Mouse (Mus musculus) ES-Bruce4 (cell line): Measurements from ENCODE around the gene Gm10721. TPM values are rescaled to one million over a fixed set of nuclear protein-coding genes. Genes with fewer than 3 reads are reported as not detected.
"Not testable (repeated sequence)": the region's sequence is repeated elsewhere in the genome, so short reads cannot be mapped to it uniquely, and the experiment has no call there.

ENCODE experiments used
- H3K27ac ChIP-seq: 2 replicates; pipeline ENCODE4 v1.5.1; 2012; ENCODE audit warnings: low read length, inconsistent platforms; ENCODE audit not compliant: insufficient read depth
- H3K27me3 ChIP-seq: 2 replicates; pipeline ENCODE4 v1.6.1; 2012; ENCODE audit warnings: mild to moderate bottlenecking, low read length, inconsistent platforms; ENCODE audit not compliant: control insufficient read depth, poor library complexity, insufficient read depth, severe bottlenecking
- H3K36me3 ChIP-seq: 2 replicates; pipeline ENCODE4 v1.6.1; 2012; ENCODE audit warnings: inconsistent platforms, mild to moderate bottlenecking, low read length, moderate library complexity; ENCODE audit not compliant: control insufficient read depth, poor library complexity, insufficient read depth, severe bottlenecking
- H3K4me1 ChIP-seq: one replicate; pipeline ENCODE4 v1.8.1; 2011; ENCODE audit warnings: low read length; ENCODE audit not compliant: control insufficient read depth, insufficient read depth
- H3K4me3 ChIP-seq: 2 replicates; pipeline ENCODE4 v1.5.1; 2011; ENCODE audit warnings: low read depth, mild to moderate bottlenecking, low read length
- H3K9ac ChIP-seq: 2 replicates; pipeline ENCODE4 v1.6.1; 2012; ENCODE audit warnings: low read depth, mild to moderate bottlenecking, inconsistent platforms; ENCODE audit not compliant: poor library complexity, severe bottlenecking
- H3K9me3 ChIP-seq: replicated peaks from 2 replicates; pipeline ENCODE4 v1.6.1; 2012; ENCODE audit warnings: mild to moderate bottlenecking, low read length, inconsistent platforms; ENCODE audit not compliant: control insufficient read depth, poor library complexity, insufficient read depth, severe bottlenecking
- EP300 ChIP-seq: IDR thresholded peaks from 2 replicates; pipeline ENCODE4 v1.6.1; 2011; ENCODE audit warnings: low read depth, low read length; ENCODE audit not compliant: insufficient read depth
- polyA plus RNA-seq: library from polyadenylated mRNA; stranded (reverse); fragments of >200 nt; gene quantifications from 2 replicates; pipeline ENCODE4 v1.2.4, GENCODE M21; 2011; ENCODE audit warnings: low read depth; ENCODE audit not compliant: missing spikeins, insufficient read depth, insufficient read length

Gene Gm10721
- not detected in 2 replicates for polyA plus RNA-seq

GRCm38 (mm10) chr9:3012733-3013279 is at the start of gene Gm10721:
Gm10721 (plus strand) TSS chr9:3013140.
- H3K9ac ChIP-seq, H3K27ac ChIP-seq, H3K4me1 ChIP-seq, H3K27me3 ChIP-seq, H3K9me3 ChIP-seq, H3K36me3 ChIP-seq, H3K4me3 ChIP-seq: not testable (repeated sequence)

DNA sequence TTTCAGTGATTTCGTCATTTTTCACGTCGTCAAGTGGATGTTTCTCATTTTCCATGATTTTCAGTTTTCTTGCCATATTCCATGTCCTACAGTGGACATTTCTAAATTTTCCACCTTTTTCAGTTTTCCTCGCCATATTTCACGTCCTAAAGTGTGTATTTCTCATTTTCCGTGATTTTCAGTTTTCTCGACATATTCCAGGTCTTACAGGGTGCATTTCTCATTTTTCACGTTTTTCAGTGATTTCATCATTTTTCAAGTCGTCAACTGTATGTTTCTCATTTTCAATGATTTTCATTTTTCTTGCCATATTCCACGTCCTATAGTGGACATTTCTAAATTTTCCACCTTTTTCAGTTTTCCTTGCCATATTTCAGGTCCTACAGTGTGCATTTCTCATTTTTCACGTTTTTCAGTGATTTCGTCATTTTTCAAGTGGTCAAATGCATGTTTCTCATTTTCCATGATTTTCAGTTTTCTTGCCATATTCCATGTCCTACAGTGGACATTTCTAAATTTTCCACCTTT is 12.4 kb upstream of the Gm10721 start, which contains the start of gene Gm10722:
Gene Gm10722 (plus strand): TSS at position 478 of the 528 bp plus-strand sequence.
- H3K27me3 ChIP-seq, H3K9me3 ChIP-seq, H3K27ac ChIP-seq, H3K9ac ChIP-seq, H3K4me3 ChIP-seq, H3K4me1 ChIP-seq, H3K36me3 ChIP-seq: not testable (repeated sequence)

DNA sequence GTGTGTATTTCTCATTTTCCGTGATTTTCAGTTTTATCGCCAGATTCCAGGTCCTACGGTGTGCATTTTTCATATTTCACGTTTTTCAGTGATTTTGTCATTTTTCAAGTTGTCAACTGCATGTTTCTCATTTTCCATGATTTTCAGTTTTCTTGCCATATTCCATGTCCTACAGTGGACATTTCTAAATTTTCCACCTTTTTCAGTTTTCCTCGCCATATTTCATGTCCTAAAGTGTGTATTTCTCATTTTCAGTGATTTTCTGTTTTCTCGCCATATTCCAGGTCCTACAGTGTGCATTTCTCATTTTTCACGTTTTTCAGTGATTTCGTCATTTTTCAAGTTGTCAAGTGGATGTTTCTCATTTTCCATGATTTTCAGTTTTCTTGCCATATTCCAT is 11.9 kb upstream of the Gm10721 start:
- not testable (repeated sequence) for H3K4me3 ChIP-seq, H3K36me3 ChIP-seq, H3K4me1 ChIP-seq, H3K27ac ChIP-seq, H3K9me3 ChIP-seq, H3K9ac ChIP-seq, H3K27me3 ChIP-seq

DNA sequence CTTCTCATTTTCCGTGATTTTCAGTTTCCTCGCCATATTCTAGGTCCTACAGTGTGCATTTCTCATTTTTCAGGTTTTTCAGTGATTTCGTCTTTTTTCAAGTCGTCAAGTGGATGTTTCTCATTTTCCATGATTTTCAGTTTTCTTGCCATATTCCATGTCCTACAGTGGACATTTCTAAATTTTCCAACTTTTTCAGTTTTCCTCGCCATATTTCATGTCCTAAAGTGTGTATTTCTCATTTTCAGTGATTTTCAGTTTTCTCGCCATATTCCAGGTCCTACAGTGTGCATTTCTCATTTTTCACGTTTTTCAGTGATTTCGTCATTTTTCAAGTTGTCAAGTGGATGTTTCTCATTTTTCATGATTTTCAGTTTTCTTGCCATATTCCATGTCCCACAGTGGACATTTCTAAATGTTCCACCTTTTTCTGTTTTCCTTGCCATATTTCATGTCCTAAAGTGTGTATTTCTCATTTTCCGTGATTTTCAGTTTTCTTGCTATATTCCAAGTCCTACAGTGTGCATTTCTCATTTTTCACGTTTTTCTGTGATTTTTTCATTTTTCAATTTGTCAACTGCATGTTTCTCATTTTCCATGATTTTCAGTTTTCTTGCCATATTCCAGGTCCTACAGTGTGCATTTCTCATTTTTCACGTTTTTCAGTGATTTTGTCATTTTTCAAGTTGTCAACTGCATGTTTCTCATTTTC is 10.8 kb upstream of the Gm10721 start:
- not testable (repeated sequence) for H3K27me3 ChIP-seq, H3K4me1 ChIP-seq, H3K9ac ChIP-seq, H3K4me3 ChIP-seq, H3K27ac ChIP-seq, H3K9me3 ChIP-seq, H3K36me3 ChIP-seq
- TF ChIP-seq EP300 = 0 out of 2 replicates have a peak, but pooled peaks have one; percentile 18

DNA sequence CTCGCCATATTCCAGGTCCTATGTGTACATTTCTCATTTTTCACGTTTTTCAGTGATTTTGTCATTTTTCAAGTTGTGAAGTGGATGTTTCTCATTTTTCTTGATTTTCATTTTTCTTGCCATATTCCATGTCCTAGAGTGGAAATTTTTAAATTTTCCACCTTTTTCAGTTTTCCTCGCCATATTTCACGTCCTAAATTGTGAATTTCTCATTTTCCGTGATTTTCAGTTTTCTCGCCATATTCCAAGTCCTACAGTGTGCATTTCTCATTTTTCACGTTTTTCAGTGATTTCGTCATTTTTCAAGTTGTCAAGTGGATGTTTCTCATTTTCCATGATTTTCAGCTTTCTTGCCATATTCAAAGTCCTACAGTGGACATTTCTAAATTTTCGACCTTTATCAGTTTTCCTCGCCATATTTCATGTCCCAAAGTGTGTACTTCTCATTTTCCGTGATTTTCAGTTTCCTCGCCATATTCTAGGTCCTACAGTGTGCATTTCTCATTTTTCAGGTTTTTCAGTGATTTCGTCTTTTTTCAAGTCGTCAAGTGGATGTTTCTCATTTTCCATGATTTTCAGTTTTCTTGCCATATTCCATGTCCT is 10.0 kb upstream of the Gm10721 start, which contains the start of gene Gm11168:
Gene Gm11168 (plus strand): TSS at position 553 of the 603 bp plus-strand sequence.
- H3K9ac ChIP-seq, H3K36me3 ChIP-seq, H3K27me3 ChIP-seq, H3K4me1 ChIP-seq, H3K27ac ChIP-seq, H3K4me3 ChIP-seq: not testable (repeated sequence)
- H3K9me3 ChIP-seq = peaks cover 12% of the 10 kb centered on the region

GRCm38 (mm10) chr9:3006179-3006578 is 6.8 kb upstream of the Gm10721 start:
- not testable (repeated sequence) for H3K27me3 ChIP-seq, H3K4me1 ChIP-seq, H3K9ac ChIP-seq, H3K27ac ChIP-seq, H3K4me3 ChIP-seq, H3K36me3 ChIP-seq
- H3K9me3 ChIP-seq = peaks cover 15% of the 10 kb centered on the region

GRCm38 (mm10) chr9:3006636-3007035 is 6.3 kb upstream of the Gm10721 start:
- H3K27me3 ChIP-seq, H3K27ac ChIP-seq, H3K36me3 ChIP-seq, H3K4me3 ChIP-seq, H3K4me1 ChIP-seq, H3K9ac ChIP-seq: not testable (repeated sequence)
- peaks cover 15% of the 10 kb centered on the region for H3K9me3 ChIP-seq

- H3K27me3 ChIP-seq, H3K9ac ChIP-seq, H3K27ac ChIP-seq, H3K36me3 ChIP-seq, H3K4me3 ChIP-seq, H3K4me1 ChIP-seq: not testable (repeated sequence)
- peaks cover 12% of the 10 kb centered on the region for H3K9me3 ChIP-seq
Observed at GRCm38 (mm10) chr9:3007272-3007671, 5.7 kb upstream of the Gm10721 start.

DNA sequence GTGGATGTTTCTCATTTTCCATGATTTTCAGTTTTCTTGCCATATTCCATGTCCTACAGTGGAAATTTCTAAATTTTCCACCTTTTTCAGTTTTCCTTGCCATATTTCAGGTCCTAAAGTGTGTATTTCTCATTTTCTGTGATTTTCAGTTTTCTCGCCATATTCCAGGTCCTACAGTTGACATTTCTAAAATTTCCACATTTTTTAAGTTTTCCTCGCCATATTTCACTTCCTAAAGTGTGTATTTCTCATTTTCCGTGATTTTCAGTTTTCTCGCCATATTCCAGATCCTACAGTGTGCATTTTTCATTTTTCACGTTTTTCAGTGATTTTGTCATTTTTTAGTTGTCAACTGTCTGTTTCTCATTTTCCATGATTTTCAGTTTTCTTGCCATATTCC is 3.6 kb upstream of the Gm10721 start:
- not testable (repeated sequence) for H3K4me3 ChIP-seq, H3K27me3 ChIP-seq, H3K9ac ChIP-seq, H3K4me1 ChIP-seq, H3K9me3 ChIP-seq, H3K36me3 ChIP-seq, H3K27ac ChIP-seq
